Mouse (Mus musculus): ENCODE data around the gene Galnt11.

- TF ChIP-seq ZNF384 (IDR thresholded peaks at IDR 0.05; ENCODE audit: low read depth, low read length) (no peak), ZC3H11A (IDR thresholded peaks at IDR 0.05; ENCODE audit: low read depth, low read length) (no peak), CHD2 (IDR thresholded peaks at IDR 0.05; ENCODE audit: low read length) (no peak), NRF1 (IDR thresholded peaks at IDR 0.05; ENCODE audit: insufficient read depth, low read depth, low read length, poor library complexity, severe bottlenecking) (no peak), CTCF (IDR thresholded peaks at IDR 0.05 in 2 of 3, conservative IDR thresholded peaks at IDR 0.05 in 1 of 3; ENCODE audit: control insufficient read depth in 1 of 3, insufficient read depth in 1 of 3, low read depth in 2 of 3, low read length in 3 of 3, poor library complexity in 1 of 3, severe bottlenecking in 1 of 3) (no peak), BHLHE40 (IDR thresholded peaks at IDR 0.05; ENCODE audit: borderline replicate concordance, low read depth, low read length) (no peak), TAL1 (IDR thresholded peaks at IDR 0.05; ENCODE audit: low read length) (no peak), SMC3 (IDR thresholded peaks at IDR 0.05; ENCODE audit: low read depth, low read length) (no peak), USF2 (IDR thresholded peaks at IDR 0.05; ENCODE audit: borderline replicate concordance in 1 of 2, insufficient read depth in 1 of 2, low read depth in 1 of 2, low read length in 2 of 2) (no peak), ZMIZ1 (IDR thresholded peaks at IDR 0.05; ENCODE audit: low read depth, low read length) (no peak)
Observed at GRCm38 (mm10) chr5:25190521-25190920, 31.2 kb upstream of the Galnt11 start.

All from MEL (cell line).